Mouse (Mus musculus) mesoderm, embryonic 11.5 days (tissue): ENCODE measurements around the gene Mif.
"Not testable (repeated sequence)": the region's sequence is repeated elsewhere in the genome, so short reads cannot be mapped to it uniquely, and the experiment has no call there.

Experiments used
- DNase-seq: peaks from one replicate; pipeline ENCODE4 v3.0.0-alpha.2; 2012; ENCODE audit warnings: low read depth, low spot score

Mif gene

GRCm38 (mm10) chr10:75872915-75873542, 13.0 kb upstream of the Mif start:
- peak; percentile 92 for DNase-seq

- no peak for DNase-seq
Measured at GRCm38 (mm10) chr10:75872025-75872914, 12.2 kb upstream of the Mif start.

GRCm38 (mm10) chr10:75861587-75861986, 1.5 kb upstream of the Mif start:
- no peak for DNase-seq

- no peak for DNase-seq
Measured at GRCm38 (mm10) chr10:75860746-75861145, 706 bp upstream of the Mif start.

GRCm38 (mm10) chr10:75859107-75859746, 813 bp downstream of the Mif start:
- DNase-seq = peak; percentile 81

- no peak for DNase-seq
Measured at GRCm38 (mm10) chr10:75857598-75857997, 2.4 kb downstream of the Mif start.

- no peak for DNase-seq
Measured at GRCm38 (mm10) chr10:75856976-75857375, 3.1 kb downstream of the Mif start.

- no peak for DNase-seq
Measured at GRCm38 (mm10) chr10:75856155-75856907, 3.7 kb downstream of the Mif start.

GRCm38 (mm10) chr10:75855416-75855981, 4.5 kb downstream of the Mif start:
- no peak for DNase-seq

GRCm38 (mm10) chr10:75854791-75855190, 5.2 kb downstream of the Mif start:
- DNase-seq = no peak

- no peak for DNase-seq
Measured at GRCm38 (mm10) chr10:75854096-75854495, 5.9 kb downstream of the Mif start.

- peak; percentile 90 for DNase-seq
Measured at GRCm38 (mm10) chr10:75853452-75853851, 6.6 kb downstream of the Mif start.

GRCm38 (mm10) chr10:75852539-75853125, 7.4 kb downstream of the Mif start:
- no peak for DNase-seq

GRCm38 (mm10) chr10:75851681-75852080, 8.4 kb downstream of the Mif start:
- no peak for DNase-seq

- DNase-seq = no peak
Measured at GRCm38 (mm10) chr10:75851076-75851475, 9.0 kb downstream of the Mif start.

- no peak for DNase-seq
Measured at GRCm38 (mm10) chr10:75848382-75848781, 11.7 kb downstream of the Mif start.

- no peak for DNase-seq
Measured at GRCm38 (mm10) chr10:75845306-75845930, 14.6 kb downstream of the Mif start.

GRCm38 (mm10) chr10:75844800-75845199, 15.2 kb downstream of the Mif start:
- no peak for DNase-seq

- not testable (repeated sequence) for DNase-seq
Measured at GRCm38 (mm10) chr10:75843898-75844297, 16.1 kb downstream of the Mif start.

GRCm38 (mm10) chr10:75839092-75839491, 20.9 kb downstream of the Mif start:
- DNase-seq = no peak
